Mouse (Mus musculus) T-helper 17 cell (primary cell): ENCODE data around the gene Gm18336.

Experiments used
- in situ Hi-C, 2 experiments: fragments of 300-600 bp; cut with MboI, MseI; formaldehyde crosslinking; loops; 1 replicate in 1 of 2; 2 replicates in 1 of 2; pipeline ENCODE4 v1.15.1; 2025; ENCODE audit warnings: high pct_unique_total_duplicates in 2 of 2

Gm18336 gene

DNA sequence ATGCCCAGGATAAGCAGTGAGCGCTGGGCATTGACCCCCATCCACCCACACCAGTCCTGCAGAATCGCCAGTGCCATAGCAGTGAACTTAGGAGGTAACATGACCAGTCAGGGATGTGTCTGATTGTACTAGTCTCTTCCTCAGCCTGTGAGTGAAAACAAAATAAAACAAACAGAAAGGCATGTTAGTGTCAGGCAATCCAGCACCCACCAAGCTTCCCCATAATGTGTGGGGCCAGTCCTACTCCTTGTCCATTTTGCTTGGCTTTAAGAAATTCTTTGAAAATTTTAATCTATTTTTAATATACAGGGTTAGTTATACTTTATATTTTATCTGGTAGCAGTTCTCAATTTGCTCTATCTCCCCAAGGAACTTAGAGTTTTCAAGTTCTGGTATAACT, at the start of gene Gm18336:
Gm18336 (minus strand) TSS at position 101 of the 400 bp plus-strand sequence.
- in situ Hi-C loops: loop anchor here (5.0 kb wide), 1 partner anchor 346 kb away; no protein-coding TSS in a partner anchor

GRCm38 (mm10) chrX:73441428-73441827, 42.9 kb upstream of the Gm18336 start:
- in situ Hi-C loops: no loop called here

DNA sequence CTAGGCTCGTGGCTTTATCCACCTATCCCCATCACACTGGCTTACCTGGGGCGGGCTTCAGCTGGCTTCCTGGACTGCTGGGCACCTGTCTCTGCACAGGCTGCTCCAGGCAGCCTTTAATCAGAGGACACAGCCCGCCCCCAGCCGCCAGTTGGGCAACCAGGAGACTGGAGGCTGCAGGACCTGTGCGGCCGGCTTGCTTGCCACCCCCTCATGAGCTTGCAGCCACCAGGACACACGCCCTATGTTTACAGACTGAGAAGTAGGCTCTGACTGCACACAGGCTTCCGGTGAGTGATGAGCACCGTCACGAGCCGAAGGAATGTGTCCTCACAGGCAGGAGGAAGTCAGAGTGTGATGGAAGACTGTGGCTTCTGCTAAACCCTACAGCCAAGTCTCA, 36.7 kb upstream of the Gm18336 start, which contains the start of gene Trex2:
Trex2 (minus strand) TSS at position 93 of the 400 bp plus-strand sequence.
- in situ Hi-C loops: loop anchor here (5.0 to 10.0 kb wide), 2 partner anchors 378 to 380 kb away; no protein-coding TSS in a partner anchor

DNA sequence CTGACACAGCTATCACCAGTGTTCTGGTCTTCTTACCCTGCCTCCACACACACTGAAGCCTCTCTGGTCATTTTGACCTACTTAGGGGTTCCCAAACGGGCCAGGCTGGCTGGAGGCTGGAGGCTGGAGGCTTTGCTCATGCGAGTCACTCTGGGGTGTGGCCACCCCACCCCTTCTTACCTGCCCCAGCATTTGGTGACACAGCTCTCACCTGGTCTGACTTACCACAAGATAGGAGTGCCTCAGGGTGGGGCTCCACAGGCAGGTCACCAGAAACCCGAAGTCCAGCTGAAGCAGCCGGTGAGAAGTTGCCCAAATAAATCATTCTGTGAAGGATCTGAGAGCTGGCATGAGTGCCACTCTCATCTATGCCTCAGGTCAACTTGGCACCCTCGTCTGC, 34.3 kb upstream of the Gm18336 start:
- in situ Hi-C loops: loop anchor here in 1 of 2 experiments (10.0 kb wide), 1 partner anchor 378 kb away; no protein-coding TSS in a partner anchor

DNA sequence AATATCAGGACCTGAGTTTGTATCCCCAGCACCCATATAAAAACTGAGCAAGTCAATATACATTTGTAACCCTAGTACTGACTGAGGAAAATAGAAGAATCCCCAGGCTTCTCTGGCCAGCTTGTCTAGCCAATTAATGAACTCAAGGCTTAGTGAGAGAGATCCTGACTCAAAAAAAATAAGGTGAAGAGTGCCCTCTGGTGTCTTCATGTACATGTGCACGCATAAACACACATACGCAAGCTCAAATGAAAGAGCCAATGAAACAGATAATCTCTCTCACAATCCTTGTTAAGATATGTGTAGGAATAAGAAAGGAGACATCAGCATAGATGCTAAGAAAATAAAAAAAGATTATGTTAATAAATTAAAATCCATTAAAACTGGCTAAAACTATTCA, 31.5 kb upstream of the Gm18336 start:
- in situ Hi-C loops: loop anchor here in 1 of 2 experiments (10.0 kb wide), 1 partner anchor 375 kb away; no protein-coding TSS in a partner anchor

- in situ Hi-C loops: no loop called here
These were observed 14.2 kb upstream of the Gm18336 start for GRCm38 (mm10) chrX:73412767-73413166.

- in situ Hi-C loops: no loop called here
These were observed 12.5 kb upstream of the Gm18336 start, which contains the start of gene Zfp92 for GRCm38 (mm10) chrX:73410880-73411517. TSS of gene Zfp92 (plus strand) at chrX:73411096.

DNA sequence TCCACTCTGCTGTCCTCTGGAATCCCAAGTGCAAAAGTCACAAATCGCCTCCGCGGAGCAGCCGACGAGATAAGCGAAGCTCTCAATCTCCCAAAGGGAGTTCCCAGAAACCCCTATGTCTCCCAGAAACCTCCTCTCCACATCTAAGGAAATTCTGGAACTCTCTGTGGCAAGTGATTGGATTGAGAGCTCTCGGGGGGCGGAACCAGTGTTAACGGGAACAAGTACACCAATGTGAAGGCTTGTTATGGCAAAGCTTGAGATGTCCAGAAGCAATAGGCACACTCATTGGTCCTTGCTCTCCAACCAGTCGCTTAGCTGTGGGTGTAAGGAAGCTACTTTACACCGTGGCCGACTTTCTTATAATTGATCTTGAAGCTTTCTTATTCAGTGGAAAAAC, 3.1 kb upstream of the Gm18336 start:
- in situ Hi-C loops: no loop called here

GRCm38 (mm10) chrX:73400951-73401350, 2.4 kb upstream of the Gm18336 start:
- in situ Hi-C loops: no loop called here

- in situ Hi-C loops: loop anchor here (5.0 kb wide), 1 partner anchor 344 kb away; no protein-coding TSS in a partner anchor
These were observed 2.1 kb downstream of the Gm18336 start for GRCm38 (mm10) chrX:73396446-73396845.

DNA sequence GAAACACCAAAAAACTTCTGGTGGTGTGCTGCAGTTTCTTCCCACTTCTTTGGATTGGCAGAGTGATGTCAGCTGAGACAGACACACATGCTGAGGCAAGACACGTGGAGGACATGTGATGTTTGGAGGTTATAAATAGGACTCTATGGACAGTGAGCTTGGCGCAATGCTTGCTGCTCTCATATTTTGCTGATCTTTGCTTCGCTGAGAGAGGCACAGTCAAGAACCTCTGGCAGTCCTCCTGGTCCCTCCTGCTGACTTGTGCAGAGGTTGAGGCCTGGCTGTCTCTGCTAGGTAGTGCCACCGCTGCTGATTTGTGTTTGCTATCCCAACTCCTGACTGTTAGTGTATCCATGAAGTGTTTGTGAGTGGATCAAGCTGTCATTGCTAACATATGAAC, 7.1 kb downstream of the Gm18336 start:
- in situ Hi-C loops: no loop called here

DNA sequence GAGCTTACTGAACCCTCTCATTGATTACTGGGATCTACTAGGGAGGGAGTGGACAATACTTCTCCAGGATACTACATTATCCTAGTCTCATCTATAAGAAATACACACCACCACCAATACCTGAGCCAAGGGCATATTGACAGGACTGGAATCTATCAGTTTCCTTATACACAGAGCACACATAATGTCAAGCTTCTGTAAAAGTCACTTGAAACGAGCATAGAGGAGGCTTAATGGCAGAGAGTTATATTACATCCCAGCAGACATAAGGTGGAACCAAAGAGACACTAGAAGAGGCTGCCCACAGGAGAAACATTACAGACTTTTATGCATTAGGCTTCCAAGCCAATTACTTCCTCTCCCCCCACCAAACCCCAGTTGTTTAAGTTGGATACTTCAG, 13.6 kb downstream of the Gm18336 start:
- in situ Hi-C loops: loop anchor here in 1 of 2 experiments (10.0 kb wide), 1 partner anchor 990 kb away; no protein-coding TSS in a partner anchor

DNA sequence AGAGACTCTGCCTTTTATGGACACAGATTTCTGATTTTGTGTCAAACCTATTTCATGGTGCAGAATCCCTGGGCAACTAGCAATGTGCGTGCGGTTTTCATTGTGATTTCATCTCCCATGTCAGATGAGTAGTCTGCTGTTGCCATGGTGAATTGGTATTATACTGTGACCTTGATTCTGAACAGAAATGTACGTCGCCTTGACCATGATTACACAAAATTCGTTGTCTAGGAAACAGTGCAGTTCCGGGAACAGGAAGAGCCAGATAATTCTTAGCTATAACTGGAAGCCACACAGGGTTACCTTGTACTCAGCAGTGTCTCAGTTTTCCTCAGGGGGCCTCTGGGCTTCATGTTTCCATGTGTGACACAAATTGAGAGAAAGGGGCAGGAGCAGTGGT, 14.1 kb downstream of the Gm18336 start:
- in situ Hi-C loops: loop anchor here in 1 of 2 experiments (10.0 kb wide), 1 partner anchor 990 kb away; no protein-coding TSS in a partner anchor

DNA sequence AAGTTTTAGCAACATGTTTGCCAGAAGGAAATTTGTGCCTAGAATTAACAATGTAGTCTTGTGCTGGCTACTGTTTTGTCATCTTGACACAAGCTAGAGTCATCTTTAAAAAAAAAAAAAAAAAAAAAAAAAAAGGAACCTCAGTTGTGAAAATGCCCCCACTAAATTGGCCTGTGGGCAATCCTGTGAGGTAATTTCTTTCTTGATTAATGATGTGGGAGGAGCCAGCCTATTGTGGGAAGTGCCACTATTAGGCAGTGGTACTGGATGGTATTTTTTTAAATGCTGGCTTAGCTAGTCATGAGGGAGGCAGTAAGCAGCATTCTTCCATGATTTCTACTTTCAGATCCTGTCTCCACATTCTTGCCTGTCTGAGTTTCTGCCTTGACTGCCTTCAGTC, 35.2 kb downstream of the Gm18336 start:
- in situ Hi-C loops: no loop called here

GRCm38 (mm10) chrX:73356719-73357118, 41.8 kb downstream of the Gm18336 start:
- in situ Hi-C loops: no loop called here

DNA sequence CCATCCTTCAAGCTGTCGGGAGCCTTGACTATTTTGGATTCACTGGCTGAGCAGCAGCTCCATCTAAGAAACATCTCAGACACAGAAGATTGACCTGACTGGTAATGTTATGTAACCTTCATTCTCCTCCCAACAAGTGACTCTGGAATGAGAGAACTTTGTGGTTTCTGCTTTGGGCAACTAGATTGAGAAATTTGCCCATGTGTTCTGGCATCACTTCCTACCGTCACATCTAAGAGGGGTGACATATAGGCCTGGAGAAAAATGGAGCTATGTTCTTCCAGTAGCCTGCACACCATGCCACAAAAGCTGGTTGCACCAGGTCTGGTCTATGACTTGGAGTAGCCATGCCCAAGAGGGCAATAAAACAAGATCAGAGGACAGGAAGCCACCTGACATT, 42.4 kb downstream of the Gm18336 start:
- in situ Hi-C loops: no loop called here
